Mouse (Mus musculus): Measurements from ENCODE around the gene B3gnt8. TPM values are rescaled to one million over a fixed set of nuclear protein-coding genes. Genes with fewer than 3 reads are reported as not detected.

B3gnt8 gene
- polyA plus RNA-seq, 1 experiment from 2014 or later = 1.3 TPM

DNA sequence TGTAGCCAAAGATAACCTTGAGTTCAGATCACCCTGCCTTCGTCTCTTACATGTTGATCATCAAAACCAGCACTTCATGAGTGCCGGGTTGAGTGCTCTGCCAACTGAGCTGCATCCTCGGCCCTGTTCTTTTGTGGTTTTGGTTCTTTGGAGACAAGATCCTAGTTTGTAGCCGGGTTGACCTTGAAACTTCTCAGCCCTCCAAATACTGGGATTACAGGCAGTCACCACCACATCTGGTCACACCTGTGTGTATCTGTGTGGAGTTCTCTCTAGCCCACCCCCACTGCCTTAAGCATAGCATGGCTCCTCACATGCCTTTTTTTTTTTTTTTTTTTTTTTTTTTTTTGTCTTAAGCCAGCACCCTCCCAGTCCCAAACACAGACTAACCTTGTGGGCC, 43.6 kb downstream of the B3gnt8 start:
- Histone ChIP-seq H3K4me2 (replicated peaks) (no peak overlapping the region), H3K36me3 (peaks cover 30% of the 10 kb centered on the region), H3K4me3 (no peak overlapping the region), H3K9me3 (no peaks in the 10 kb centered on the region), H3K9ac (replicated peaks) (no peak overlapping the region), H3K4me1 (peaks cover 6% of the 10 kb centered on the region; the same call in 1 of the 2 replicates), H3K27me3 (peaks cover 22% of the 10 kb centered on the region), H3K27ac (replicated peaks) (no peak overlapping the region)
- 91% methylated on average over 4 of the region's 4 CpGs for WGBS
- no peak for ATAC-seq (ENCODE audit: low FRiP score, low read depth)

DNA sequence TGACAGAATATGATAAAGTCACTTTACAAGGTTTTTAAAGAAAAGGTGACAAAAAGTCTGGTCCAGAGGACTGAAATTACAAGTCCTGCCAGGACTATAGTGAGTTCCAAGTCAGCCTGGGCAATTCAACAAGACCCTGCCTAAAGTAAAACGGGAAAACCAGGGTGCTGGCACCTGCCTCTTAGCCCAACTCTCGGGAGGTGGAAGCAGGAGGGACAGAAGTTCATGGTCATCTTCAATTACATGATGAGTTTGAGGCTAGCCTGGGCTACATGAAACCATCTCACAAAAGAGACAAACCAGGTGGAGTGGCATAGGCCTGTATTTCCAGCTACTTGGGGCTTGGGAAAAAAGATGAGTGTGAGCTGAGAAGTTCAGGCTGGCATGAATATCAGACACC, 45.2 kb downstream of the B3gnt8 start:
- 76% methylated on average over 2 of the region's 2 CpGs for WGBS

GRCm38 (mm10) chr7:25672442-25672841, 46.0 kb downstream of the B3gnt8 start:
- peaks cover 16% of the 10 kb centered on the region; the same call in 1 of the 2 replicates for H3K36me3 ChIP-seq
- peaks cover 6% of the 10 kb centered on the region; the same call in 1 of the 2 replicates for H3K4me1 ChIP-seq
- ATAC-seq (ENCODE audit: low FRiP score, low read depth) = no peak
- no peak overlapping the region for H3K27ac ChIP-seq (replicated peaks)
- H3K4me2 ChIP-seq (replicated peaks) = no peak overlapping the region
- WGBS = 51% methylated on average over 4 of the region's 4 CpGs
- no peak overlapping the region for H3K9ac ChIP-seq (replicated peaks)
- H3K27me3 ChIP-seq = peaks cover 41% of the 10 kb centered on the region
- no peaks in the 10 kb centered on the region for H3K9me3 ChIP-seq
- H3K4me3 ChIP-seq = no peak overlapping the region

More for the DNA sequence above, 45.2 kb downstream of the B3gnt8 start:
- no peak for ATAC-seq (ENCODE audit: low FRiP score, low read depth)
- no peaks in the 10 kb centered on the region for H3K9me3 ChIP-seq
- H3K4me3 ChIP-seq = no peak overlapping the region
- H3K4me1 ChIP-seq = peaks cover 6% of the 10 kb centered on the region; the same call in 1 of the 2 replicates
- H3K9ac ChIP-seq (replicated peaks) = no peak overlapping the region
- no peak overlapping the region for H3K27ac ChIP-seq (replicated peaks)
- no peak overlapping the region for H3K4me2 ChIP-seq (replicated peaks)
- H3K36me3 ChIP-seq = peaks cover 20% of the 10 kb centered on the region; the same call in 1 of the 2 replicates
- H3K27me3 ChIP-seq = peaks cover 36% of the 10 kb centered on the region

GRCm38 (mm10) chr7:25674297-25674696, 47.8 kb downstream of the B3gnt8 start:
- H3K4me3 ChIP-seq = peak overlapping the region; percentile 31; the same call in 1 of the 2 replicates
- no peak overlapping the region for H3K27ac ChIP-seq (replicated peaks)
- H3K4me1 ChIP-seq = peaks cover 6% of the 10 kb centered on the region; the same call in 1 of the 2 replicates
- H3K4me2 ChIP-seq (replicated peaks) = peak overlapping the region; percentile 50
- H3K9me3 ChIP-seq = no peaks in the 10 kb centered on the region
- no peak for ATAC-seq (ENCODE audit: low FRiP score, low read depth)
- WGBS = 28% methylated on average over 9 of the region's 9 CpGs
- peak overlapping the region; percentile 44 for H3K9ac ChIP-seq (replicated peaks)
- peaks cover under 1% of the 10 kb centered on the region; the same call in 1 of the 2 replicates for H3K36me3 ChIP-seq
- H3K27me3 ChIP-seq = peaks cover 52% of the 10 kb centered on the region

DNA sequence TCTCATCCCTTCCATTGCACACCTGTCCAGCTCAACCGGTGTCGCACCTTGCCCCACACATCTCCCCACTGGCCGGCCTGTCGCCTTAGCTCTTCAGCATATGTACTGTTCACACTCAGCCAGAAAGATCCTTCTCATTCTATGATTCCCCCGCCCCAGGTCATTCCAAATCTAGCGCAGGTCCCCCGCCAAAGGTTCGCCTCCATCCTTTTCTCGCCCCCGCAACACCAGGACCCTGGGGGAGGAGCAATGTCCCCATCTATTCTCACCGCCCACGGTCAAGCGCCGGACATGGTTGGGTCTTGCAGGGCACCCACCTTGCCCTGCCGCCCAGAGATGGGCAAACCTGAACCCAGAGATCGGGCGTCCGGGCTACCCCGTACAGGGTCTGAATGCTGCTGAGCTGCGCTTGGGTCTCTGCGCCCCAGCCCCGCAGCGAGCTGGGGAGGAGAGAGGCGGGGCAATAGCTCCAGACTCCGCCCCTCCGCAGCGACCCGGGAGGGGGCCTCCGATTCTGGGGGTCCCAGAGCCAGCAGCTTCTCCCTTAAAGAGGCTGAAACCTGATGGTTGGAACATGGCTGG, 48.4 kb downstream of the B3gnt8 start, which contains the start of gene Tmem91:
Tmem91 (minus strand) TSS at position 448 of the 582 bp plus-strand sequence.
- Histone ChIP-seq H3K4me1 (peaks cover 6% of the 10 kb centered on the region; the same call in 1 of the 2 replicates), H3K27me3 (peaks cover 57% of the 10 kb centered on the region), H3K36me3 (no peaks in the 10 kb centered on the region), H3K9ac (replicated peaks) (peak within 1 kb of the TSS; percentile 44), H3K4me3 (peak within 1 kb of the TSS; percentile 31), H3K9me3 (no peaks in the 10 kb centered on the region), H3K4me2 (replicated peaks) (peak within 1 kb of the TSS; percentile 50), H3K27ac (replicated peaks) (no peak within 1 kb of the TSS)
- 0 out of 2 replicates have a peak, but pooled peaks have one; percentile 16 for ATAC-seq (ENCODE audit: low FRiP score, low read depth)
- 1% methylated on average over 29 of the region's 29 CpGs for WGBS

- ATAC-seq (ENCODE audit: low FRiP score, low read depth) = no peak
- WGBS = 33% methylated on average over 6 of the region's 6 CpGs
- peaks cover 59% of the 10 kb centered on the region for H3K27me3 ChIP-seq
- no peaks in the 10 kb centered on the region for H3K36me3 ChIP-seq
- no peak overlapping the region for H3K27ac ChIP-seq (replicated peaks)
- H3K4me2 ChIP-seq (replicated peaks) = no peak overlapping the region
- H3K4me1 ChIP-seq = peaks cover 10% of the 10 kb centered on the region; the same call in 1 of the 2 replicates
- H3K9me3 ChIP-seq = no peaks in the 10 kb centered on the region
- no peak overlapping the region for H3K9ac ChIP-seq (replicated peaks)
- H3K4me3 ChIP-seq = no peak overlapping the region
Observed at GRCm38 (mm10) chr7:25675405-25675804, 49.0 kb downstream of the B3gnt8 start.

GRCm38 (mm10) chr7:25676085-25676781, 49.8 kb downstream of the B3gnt8 start:
- no peak for ATAC-seq (ENCODE audit: low FRiP score, low read depth)
- no peaks in the 10 kb centered on the region for H3K9me3 ChIP-seq

DNA sequence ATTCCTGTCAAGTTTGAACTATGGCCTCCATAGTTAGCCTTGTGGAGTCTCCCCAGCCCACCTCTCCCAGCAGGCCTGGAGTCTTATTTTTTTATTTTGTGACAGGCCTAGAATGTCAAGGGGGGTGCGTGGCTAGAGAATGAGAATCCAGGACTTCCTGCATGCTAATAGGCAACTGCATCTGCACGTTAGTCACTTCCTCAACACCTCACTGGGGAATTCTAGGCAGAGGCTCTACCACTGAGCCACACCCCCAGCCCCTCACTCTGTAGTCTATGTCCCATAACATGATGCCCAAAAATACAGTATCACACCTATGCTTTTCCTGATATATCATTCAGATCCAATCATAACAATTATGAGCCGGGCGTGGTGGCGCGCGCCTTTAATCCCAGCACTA, 50.6 kb downstream of the B3gnt8 start:
- WGBS = 92% methylated on average over 7 of the region's 7 CpGs
- H3K27ac ChIP-seq (replicated peaks) = peak overlapping the region; percentile 25; the same call in 1 of the 2 replicates
- H3K27me3 ChIP-seq = peaks cover 61% of the 10 kb centered on the region

More at GRCm38 (mm10) chr7:25676085-25676781, 49.8 kb downstream of the B3gnt8 start:
- H3K4me2 ChIP-seq (replicated peaks) = no peak overlapping the region
- no peaks in the 10 kb centered on the region for H3K36me3 ChIP-seq
- H3K27ac ChIP-seq (replicated peaks) = peak overlapping the region; percentile 25; the same call in 1 of the 2 replicates
- no peak overlapping the region for H3K9ac ChIP-seq (replicated peaks)
- H3K4me1 ChIP-seq = peaks cover 12% of the 10 kb centered on the region
- peaks cover 59% of the 10 kb centered on the region for H3K27me3 ChIP-seq
- no peak overlapping the region for H3K4me3 ChIP-seq
- WGBS = 79% methylated on average over 15 of the region's 15 CpGs

DNA sequence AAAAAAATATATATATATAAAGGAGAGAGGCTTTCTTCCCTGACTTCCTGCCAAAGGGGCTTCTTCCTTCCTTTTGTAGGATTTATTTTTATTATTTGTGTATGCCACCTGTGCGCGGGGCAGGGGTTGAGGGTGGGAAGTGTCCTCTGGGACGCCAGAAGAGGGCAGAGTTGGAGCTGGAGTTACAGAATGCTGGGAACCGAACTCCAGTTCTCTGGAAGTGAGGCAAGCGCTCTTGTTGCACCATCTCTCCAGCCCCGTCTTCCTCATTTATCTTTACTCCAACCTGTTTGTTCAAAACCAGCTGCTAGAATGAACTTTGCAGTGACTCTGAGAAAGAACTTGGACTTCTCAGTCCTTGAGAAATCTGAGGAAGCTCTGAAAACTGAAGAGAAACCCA, 53.5 kb downstream of the B3gnt8 start:
- 17% methylated on average over 6 of the region's 6 CpGs for WGBS
- Histone ChIP-seq H3K4me3 (peak overlapping the region; percentile 49), H3K4me1 (peaks cover 15% of the 10 kb centered on the region), H3K4me2 (replicated peaks) (peak overlapping the region; percentile 64), H3K9ac (replicated peaks) (peak overlapping the region; percentile 25; the same call in 1 of the 2 replicates), H3K9me3 (no peaks in the 10 kb centered on the region), H3K36me3 (0 out of 2 replicates have a peak, but pooled peaks cover 4% of the 10 kb centered on the region), H3K27ac (replicated peaks) (peak overlapping the region; percentile 88), H3K27me3 (peaks cover 43% of the 10 kb centered on the region)
- no peak for ATAC-seq (ENCODE audit: low FRiP score, low read depth)

More for the DNA sequence above, 50.6 kb downstream of the B3gnt8 start:
- no peak overlapping the region for H3K4me3 ChIP-seq
- no peak overlapping the region for H3K9ac ChIP-seq (replicated peaks)
- H3K36me3 ChIP-seq = no peaks in the 10 kb centered on the region
- H3K4me1 ChIP-seq = peaks cover 20% of the 10 kb centered on the region
- no peak overlapping the region for H3K4me2 ChIP-seq (replicated peaks)
- no peaks in the 10 kb centered on the region for H3K9me3 ChIP-seq
- no peak for ATAC-seq (ENCODE audit: low FRiP score, low read depth)

DNA sequence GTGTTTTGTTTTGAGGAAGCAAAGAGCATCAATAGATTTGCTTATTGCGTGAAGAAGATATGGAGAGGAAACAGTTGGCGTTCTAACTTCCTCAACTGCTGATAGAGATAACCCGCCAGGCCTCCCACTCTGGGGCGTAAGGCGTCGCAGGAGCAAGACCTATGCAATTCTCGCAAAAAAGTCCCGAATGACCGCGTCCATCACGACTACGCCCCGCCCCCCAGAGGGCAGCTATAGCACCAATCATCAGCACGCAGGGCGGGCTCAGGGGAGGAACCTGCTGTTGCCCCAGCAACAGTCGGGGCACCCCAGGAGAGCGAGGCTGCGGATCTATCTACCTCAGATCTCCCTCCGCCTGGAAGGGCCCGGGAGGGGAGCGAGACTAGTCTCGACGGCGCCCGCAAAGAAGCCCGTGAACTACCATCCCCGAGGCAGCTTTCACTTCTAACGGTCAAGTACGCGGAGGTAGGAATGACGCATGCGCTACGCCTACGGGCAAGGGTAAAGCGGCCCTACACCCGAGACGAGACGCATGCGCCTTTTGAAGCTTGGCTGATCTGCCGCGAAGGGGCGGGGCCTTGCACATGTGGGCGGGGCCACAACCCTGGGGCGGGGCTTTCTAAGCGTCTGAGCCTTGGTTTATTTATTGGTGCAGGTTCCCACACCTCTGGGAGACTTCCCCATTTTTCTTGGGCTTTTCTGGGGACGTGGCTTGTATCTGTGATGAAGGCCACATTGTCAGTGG, 54.2 kb downstream of the B3gnt8 start, which contains the start of gene B9d2:
B9d2 (plus strand) TSS at position 267 of the 745 bp plus-strand sequence.
- Histone ChIP-seq H3K9ac (replicated peaks) (peak within 1 kb of the TSS; percentile 25), H3K27me3 (peaks cover 43% of the 10 kb centered on the region), H3K4me1 (peaks cover 14% of the 10 kb centered on the region), H3K36me3 (0 out of 2 replicates have a peak, but pooled peaks cover 4% of the 10 kb centered on the region), H3K27ac (replicated peaks) (peak within 1 kb of the TSS; percentile 88), H3K4me3 (peak within 1 kb of the TSS; percentile 49), H3K4me2 (replicated peaks) (peak within 1 kb of the TSS; percentile 64), H3K9me3 (no peaks in the 10 kb centered on the region)
- WGBS = under 1% methylated on average over 46 of the region's 46 CpGs
- ATAC-seq (ENCODE audit: low FRiP score, low read depth) = peak; percentile 97

Data from midbrain, embryonic 12.5 days (tissue).